Mouse (Mus musculus) embryo, embryonic 10 days (tissue): ENCODE measurements around the gene Dusp3.

ENCODE experiments used
- DNase-seq: peaks from one replicate; pipeline ENCODE4 v3.0.0-alpha.2; 2015; ENCODE audit warnings: low spot score

Gene Dusp3

DNA sequence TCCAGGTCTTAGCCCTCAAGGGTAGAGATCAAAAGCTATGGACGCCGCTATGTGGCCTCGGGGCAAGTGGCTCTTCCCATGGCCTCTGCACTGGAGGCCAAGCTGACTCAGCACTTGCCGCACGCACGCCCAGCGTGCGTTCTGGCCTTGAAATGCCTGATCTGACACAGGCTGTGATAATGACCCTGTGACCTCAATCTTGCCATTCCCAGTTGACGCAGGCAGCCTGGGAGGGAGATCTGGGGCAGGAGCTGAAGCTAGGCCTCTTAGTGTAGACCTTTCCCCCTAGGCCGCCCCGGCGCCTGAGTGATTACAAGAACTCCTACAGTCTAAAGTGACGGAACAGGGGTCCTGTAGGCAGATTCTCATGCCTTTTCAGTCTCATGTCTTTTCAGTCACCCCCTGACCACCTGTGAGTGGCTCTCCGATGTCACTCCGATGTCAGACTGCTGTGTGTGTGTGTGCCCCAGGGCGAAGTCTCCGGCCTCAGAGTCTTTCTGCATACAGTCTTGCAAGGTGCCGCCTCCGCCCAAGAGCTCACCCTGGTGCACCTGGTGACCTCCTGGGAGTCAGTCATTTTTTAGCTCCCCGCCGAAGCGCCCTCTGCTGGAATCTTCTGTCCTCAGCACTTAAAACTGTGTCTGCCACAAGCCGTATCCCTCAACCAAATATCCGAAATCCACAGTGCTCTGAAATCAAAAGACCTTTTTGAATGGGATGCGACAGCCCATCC is 58.6 kb downstream of the Dusp3 start:
- DNase-seq: peak; percentile 85

- no peak for DNase-seq
These were observed 59.7 kb downstream of the Dusp3 start for GRCm38 (mm10) chr11:101926951-101927589.

DNA sequence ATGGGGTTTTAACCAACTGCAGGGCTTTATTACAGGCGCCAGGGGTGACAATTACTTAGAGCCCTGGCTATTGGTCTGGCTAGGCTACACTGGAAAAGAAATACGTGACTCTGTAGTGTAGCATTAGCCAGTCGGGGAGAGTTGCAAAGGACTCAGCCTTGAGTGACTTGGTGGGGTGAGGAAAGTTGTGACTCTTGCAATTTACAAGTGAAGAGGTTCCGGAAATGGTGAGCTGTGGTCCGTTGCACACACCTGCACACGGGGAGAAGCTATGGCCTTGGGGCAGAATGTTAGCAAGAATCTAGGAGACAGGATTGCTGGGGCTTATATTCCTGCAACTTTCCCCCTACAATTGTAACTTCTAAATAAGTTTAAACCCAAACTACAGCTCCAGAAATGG is 61.2 kb downstream of the Dusp3 start:
- no peak for DNase-seq

GRCm38 (mm10) chr11:101924441-101924976 is 62.3 kb downstream of the Dusp3 start:
- DNase-seq: no peak

DNA sequence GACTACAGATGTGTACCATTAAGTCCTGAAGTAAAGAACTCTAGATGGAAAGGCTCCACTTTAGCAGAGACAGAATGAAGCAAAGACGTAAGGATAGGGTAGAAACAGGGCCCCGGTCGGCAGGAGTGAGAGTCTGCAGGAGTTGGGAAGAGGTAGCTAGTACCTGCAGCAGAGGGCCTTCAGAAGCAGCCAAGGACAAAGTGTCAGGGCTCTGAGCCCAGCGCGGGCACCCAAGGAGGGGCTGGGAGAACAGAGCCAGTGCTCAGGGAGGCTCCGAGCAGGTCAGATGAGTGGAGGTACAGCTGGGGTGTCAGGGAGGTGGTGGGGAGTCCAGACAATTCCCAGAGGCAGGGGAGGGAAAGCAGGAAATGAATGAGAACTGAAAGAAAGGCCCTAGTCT is 62.8 kb downstream of the Dusp3 start:
- DNase-seq: no peak

GRCm38 (mm10) chr11:101921361-101921952 is 65.4 kb downstream of the Dusp3 start:
- no peak for DNase-seq
